Mouse (Mus musculus): ENCODE measurements around the gene Cebpzos. TPM values are rescaled to one million over a fixed set of nuclear protein-coding genes. Genes with fewer than 3 reads are reported as not detected.

Gene Cebpzos
- polyA plus RNA-seq, 1 experiment from 2014 or later = 58.3 TPM

DNA sequence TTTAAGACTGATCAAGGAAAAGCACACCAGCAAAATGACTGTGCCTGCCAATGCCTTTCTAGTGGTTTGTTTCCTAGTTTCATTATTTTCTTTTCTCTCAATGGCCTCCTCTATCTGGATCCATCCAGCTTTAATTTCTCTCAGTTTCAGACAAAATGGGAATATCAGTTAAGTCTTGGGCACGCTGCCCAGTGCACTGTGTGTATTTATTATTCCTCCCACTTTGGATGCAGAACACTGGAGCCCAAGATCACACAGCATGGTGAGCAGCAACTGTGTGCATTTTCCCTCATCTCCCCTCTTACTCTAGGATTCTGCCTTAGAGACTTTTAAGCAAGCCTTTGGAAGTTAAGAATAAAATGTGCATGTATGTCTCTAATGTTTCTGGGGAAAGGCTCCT is 48.1 kb downstream of the Cebpzos start:
- Histone ChIP-seq H3K79me2 (ENCODE audit: inconsistent target) (no peaks in the 10 kb centered on the region), H3K36me3 (ENCODE audit: inconsistent target) (peaks cover 29% of the 10 kb centered on the region; the same call in 1 of the 2 replicates), H3K4me3 (ENCODE audit: inconsistent target) (no peak overlapping the region), H3K27ac (no peak overlapping the region)
- 100% methylated on average over 1 of the region's 1 CpGs for whole genome bisulfite sequencing (ENCODE audit: missing documents)

DNA sequence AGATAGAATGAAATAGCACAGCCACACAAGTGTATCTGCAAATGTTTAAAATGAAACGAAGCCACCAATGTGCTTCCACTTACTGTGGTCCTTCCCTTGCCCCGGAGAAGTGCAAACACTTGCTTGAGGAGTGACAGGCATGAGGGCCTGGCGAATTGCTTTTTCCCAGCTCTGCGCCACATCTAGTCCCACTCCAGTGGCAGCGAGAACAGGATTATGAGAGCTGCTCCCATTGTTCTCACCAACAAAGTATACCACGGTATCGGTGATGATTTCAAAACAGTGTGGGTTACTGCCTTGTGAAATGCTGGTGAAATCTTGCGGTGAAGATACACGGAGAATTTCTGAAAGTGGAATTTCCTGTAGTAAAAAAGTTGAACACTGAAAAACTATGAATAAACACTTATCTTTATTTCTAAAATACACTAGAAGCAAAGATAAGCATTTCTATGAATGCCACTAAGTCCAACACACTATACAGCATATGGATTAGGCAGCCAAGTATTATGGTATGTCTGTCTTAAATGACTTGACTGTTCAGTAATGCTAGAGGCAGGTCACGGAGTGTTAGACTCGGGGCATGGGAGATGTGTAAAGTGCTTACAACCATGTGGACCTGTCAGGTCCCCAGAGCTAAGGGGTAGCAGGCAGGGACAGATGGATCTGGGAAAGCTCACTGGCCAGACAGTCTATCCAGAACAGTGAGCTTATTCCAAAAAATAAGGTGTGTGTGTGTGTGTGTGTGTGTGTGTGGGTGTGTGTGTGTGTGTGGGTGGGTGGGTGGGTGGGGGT is 50.0 kb downstream of the Cebpzos start:
- H3K36me3 ChIP-seq (ENCODE audit: inconsistent target) = peaks cover 15% of the 10 kb centered on the region; the same call in 1 of the 2 replicates
- no peak overlapping the region for H3K27ac ChIP-seq
- no peaks in the 10 kb centered on the region for H3K79me2 ChIP-seq (ENCODE audit: inconsistent target)
- 49% methylated on average over 11 of the region's 11 CpGs for WGBS (ENCODE audit: missing documents)
- H3K4me3 ChIP-seq (ENCODE audit: inconsistent target) = no peak overlapping the region

DNA sequence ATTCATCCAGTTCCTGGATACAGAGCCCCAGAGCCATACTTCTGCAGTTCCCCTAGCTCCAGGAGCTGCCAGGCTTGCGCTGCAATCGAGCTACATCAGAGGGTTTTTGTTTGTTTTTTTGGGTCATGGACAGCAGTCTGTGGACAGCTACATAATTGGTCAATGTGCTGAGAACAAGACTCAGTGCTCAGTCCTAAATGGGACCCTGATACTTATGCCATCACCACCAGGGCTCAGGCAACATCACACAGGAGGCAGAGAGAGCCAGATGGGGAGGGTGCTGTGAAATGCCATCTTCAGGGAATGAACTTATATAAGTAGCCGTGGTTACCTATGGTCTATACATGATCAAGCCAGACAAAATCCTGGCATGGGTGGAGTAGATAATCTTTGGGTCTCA is 52.2 kb downstream of the Cebpzos start:
- no peak overlapping the region for H3K4me3 ChIP-seq (ENCODE audit: inconsistent target)
- WGBS (ENCODE audit: missing documents) = 93% methylated on average over 3 of the region's 3 CpGs
- H3K79me2 ChIP-seq (ENCODE audit: inconsistent target) = no peaks in the 10 kb centered on the region
- no peak overlapping the region for H3K27ac ChIP-seq
- H3K36me3 ChIP-seq (ENCODE audit: inconsistent target) = peaks cover 11% of the 10 kb centered on the region; the same call in 1 of the 2 replicates

Other genes with a start within 250 kb of the Cebpzos start
- 16.5 to 21.0 TPM (median 18.8 TPM) in 3 replicates for gene Strn, start 179.3 kb upstream of the Cebpzos start, polyA plus RNA-seq (2018)
- 23.6 to 28.1 TPM (median 25.0 TPM) in 3 replicates for gene Heatr5b, start 81.1 kb upstream of the Cebpzos start, polyA plus RNA-seq (2018)
- gene Gpatch11, start 80.9 kb upstream of the Cebpzos start, polyA plus RNA-seq (2018) = 24.8 to 51.5 TPM (median 31.8 TPM) in 3 replicates
- 65.5 to 81.5 TPM (median 75.6 TPM) in 3 replicates for gene Eif2ak2, start 33.9 kb upstream of the Cebpzos start, polyA plus RNA-seq (2018)
- gene Sult6b1, start 9.5 kb upstream of the Cebpzos start, polyA plus RNA-seq (2018) = not detected in 3 replicates
- gene Cebpz, start 20.6 kb downstream of the Cebpzos start, polyA plus RNA-seq (2018) = 14.3 to 26.7 TPM (median 23.4 TPM) in 3 replicates
- 8.2 to 13.6 TPM (median 8.5 TPM) in 3 replicates for gene Ndufaf7, start 20.6 kb downstream of the Cebpzos start, polyA plus RNA-seq (2018)
- 12.4 to 15.5 TPM (median 13.1 TPM) in 3 replicates for gene Prkd3, start 104.3 kb downstream of the Cebpzos start, polyA plus RNA-seq (2018)
- 6.4 to 28.5 TPM (median 11.2 TPM) in 3 replicates for gene Qpct, start 135.4 kb downstream of the Cebpzos start, polyA plus RNA-seq (2018)

All from macrophage (primary cell).